Mouse (Mus musculus): Measurements from ENCODE around the gene Lrrc14b. TPM values are rescaled to one million over a fixed set of nuclear protein-coding genes. Genes with fewer than 3 reads are reported as not detected.

Gene Lrrc14b
- polyA plus RNA-seq, 1 experiment from 2014 or later: 14.7 TPM

DNA sequence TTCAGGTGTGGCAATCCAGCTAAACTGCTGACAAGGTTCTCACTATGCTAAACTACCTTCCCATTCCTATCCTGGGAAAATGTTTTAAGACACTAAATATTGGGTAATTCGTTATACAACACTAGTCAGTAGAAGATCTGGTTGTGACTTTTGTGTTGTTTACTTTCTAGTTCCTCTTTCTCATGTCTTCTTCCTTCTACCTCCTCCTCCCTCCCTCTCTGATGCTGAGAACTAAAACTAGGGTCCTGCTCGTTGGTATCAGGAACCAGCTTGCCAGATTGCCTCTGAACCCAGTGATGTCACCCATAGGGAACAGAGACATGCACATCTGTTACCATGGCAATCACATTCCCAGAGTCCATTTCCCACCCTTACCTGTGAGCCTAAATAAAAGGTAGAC lies 1.6 kb downstream of the Lrrc14b start:
- H3K4me3 ChIP-seq (ENCODE audit: low read length): peak overlapping the region; percentile 46
- no peak for ATAC-seq (replicated peaks; ENCODE audit: extremely low read depth, insufficient read depth, low FRiP score)

DNA sequence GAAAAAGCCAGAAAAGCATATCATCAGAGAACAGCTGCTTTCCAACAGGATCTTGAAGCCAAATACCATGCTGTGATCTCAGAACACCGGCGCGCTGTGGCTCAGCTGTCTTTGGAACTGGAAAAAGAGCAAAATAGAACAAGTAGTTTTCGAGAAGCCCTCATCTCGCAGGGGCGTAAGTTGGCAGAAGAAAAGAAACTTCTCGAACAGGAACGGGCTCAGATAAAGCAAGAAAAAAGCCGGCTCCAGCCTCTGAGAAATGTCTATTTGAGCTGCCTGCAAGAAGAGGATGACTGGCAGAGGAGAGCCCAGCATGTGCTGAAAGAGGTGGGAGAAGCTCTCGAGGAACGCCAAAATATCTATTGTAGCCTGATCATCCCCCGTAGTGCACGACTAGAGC lies 7.3 kb downstream of the Lrrc14b start:
- Histone ChIP-seq H3K4me3 (ENCODE audit: low read length) (no peak overlapping the region), H3K36me3 (ENCODE audit: control insufficient read depth, insufficient read depth) (peaks cover 49% of the 10 kb centered on the region)
- 89% methylated on average over 13 of the region's 13 CpGs for WGBS

More for the DNA sequence above, 1.6 kb downstream of the Lrrc14b start:
- no peaks in the 10 kb centered on the region for H3K27me3 ChIP-seq (ENCODE audit: control insufficient read depth, insufficient read depth, low read length)
- WGBS: 61% methylated on average over 2 of the region's 2 CpGs
- H3K9ac ChIP-seq (ENCODE audit: low read length): no peak overlapping the region
- no peaks in the 10 kb centered on the region for H3K9me3 ChIP-seq (replicated peaks; ENCODE audit: control insufficient read depth, low read length)
- H3K4me2 ChIP-seq (ENCODE audit: low read depth, low read length): peak overlapping the region; percentile 62
- H3K4me1 ChIP-seq (ENCODE audit: control insufficient read depth, insufficient read depth, low read length): peaks cover 11% of the 10 kb centered on the region
- no peak overlapping the region for H3K27ac ChIP-seq (ENCODE audit: low read length)
- H3K36me3 ChIP-seq (ENCODE audit: control insufficient read depth, insufficient read depth): peaks cover 28% of the 10 kb centered on the region

DNA sequence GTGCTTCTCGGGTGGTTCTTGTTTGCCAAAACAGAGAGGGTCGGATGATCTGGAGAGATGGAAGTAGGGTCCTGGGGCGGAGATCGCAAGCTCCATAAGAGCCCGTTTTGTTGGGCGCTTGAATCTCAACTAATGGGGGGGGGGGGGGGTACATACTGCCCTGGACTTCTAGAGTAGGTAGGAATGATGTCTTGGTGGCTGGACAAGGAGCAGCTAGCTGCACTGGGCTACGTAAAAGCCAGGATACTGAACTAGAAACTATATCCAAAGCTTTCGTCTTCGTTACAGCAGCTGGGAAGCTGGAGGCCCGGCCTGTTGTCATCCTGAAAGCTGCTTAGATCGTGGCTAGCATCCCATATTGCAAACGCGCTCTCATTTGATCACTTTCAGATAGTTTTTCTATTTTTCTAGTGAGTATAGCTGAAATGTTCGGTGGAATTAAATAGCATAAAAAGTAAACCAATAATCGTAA lies 13.3 kb downstream of the Lrrc14b start:
- Histone ChIP-seq H3K4me3 (ENCODE audit: low read length) (peak overlapping the region; percentile 62), H3K27me3 (ENCODE audit: control insufficient read depth, insufficient read depth, low read length) (no peaks in the 10 kb centered on the region), H3K4me2 (ENCODE audit: low read depth, low read length) (peak overlapping the region; percentile 63), H3K9me3 (replicated peaks; ENCODE audit: control insufficient read depth, low read length) (no peaks in the 10 kb centered on the region), H3K4me1 (ENCODE audit: control insufficient read depth, insufficient read depth, low read length) (peaks cover 18% of the 10 kb centered on the region), H3K36me3 (ENCODE audit: control insufficient read depth, insufficient read depth) (peaks cover 12% of the 10 kb centered on the region; the same call in 1 of the 2 replicates), H3K27ac (ENCODE audit: low read length) (peak overlapping the region; percentile 86), H3K9ac (ENCODE audit: low read length) (peak overlapping the region; percentile 77)
- under 1% methylated on average over 15 of the region's 15 CpGs for WGBS
- ATAC-seq (replicated peaks; ENCODE audit: extremely low read depth, insufficient read depth, low FRiP score): peak; percentile 14

More for the DNA sequence above, 7.3 kb downstream of the Lrrc14b start:
- H3K4me2 ChIP-seq (ENCODE audit: low read depth, low read length): no peak overlapping the region
- no peak for ATAC-seq (replicated peaks; ENCODE audit: extremely low read depth, insufficient read depth, low FRiP score)
- no peak overlapping the region for H3K9ac ChIP-seq (ENCODE audit: low read length)
- H3K27ac ChIP-seq (ENCODE audit: low read length): no peak overlapping the region
- no peaks in the 10 kb centered on the region for H3K4me1 ChIP-seq (ENCODE audit: control insufficient read depth, insufficient read depth, low read length)
- no peaks in the 10 kb centered on the region for H3K9me3 ChIP-seq (replicated peaks; ENCODE audit: control insufficient read depth, low read length)
- no peaks in the 10 kb centered on the region for H3K27me3 ChIP-seq (ENCODE audit: control insufficient read depth, insufficient read depth, low read length)

GRCm38 (mm10) chr13:74349566-74350434 lies 14.0 kb downstream of the Lrrc14b start, which contains the start of the genes Sdha and Ccdc127:
TSS of gene Sdha (minus strand) at chr13:74350280.
TSS of gene Ccdc127 (plus strand) at chr13:74350309.
- Histone ChIP-seq H3K9me3 (replicated peaks; ENCODE audit: control insufficient read depth, low read length) (no peaks in the 10 kb centered on the region), H3K4me3 (ENCODE audit: low read length) (peak within 1 kb of the TSS; percentile 62), H3K27ac (ENCODE audit: low read length) (peak within 1 kb of the TSS; percentile 86), H3K9ac (ENCODE audit: low read length) (peak within 1 kb of the TSS; percentile 77), H3K4me1 (ENCODE audit: control insufficient read depth, insufficient read depth, low read length) (peaks cover 18% of the 10 kb centered on the region), H3K27me3 (ENCODE audit: control insufficient read depth, insufficient read depth, low read length) (no peaks in the 10 kb centered on the region), H3K36me3 (ENCODE audit: control insufficient read depth, insufficient read depth) (peaks cover 13% of the 10 kb centered on the region; the same call in 1 of the 2 replicates), H3K4me2 (ENCODE audit: low read depth, low read length) (peak within 1 kb of the TSS; percentile 79)
- ATAC-seq (replicated peaks; ENCODE audit: extremely low read depth, insufficient read depth, low FRiP score): peak; percentile 97
- WGBS: under 1% methylated on average over 57 of the region's 57 CpGs

GRCm38 (mm10) chr13:74341036-74341435 lies 22.8 kb downstream of the Lrrc14b start:
- no peaks in the 10 kb centered on the region; the same call in 1 of the 2 replicates for H3K4me1 ChIP-seq (ENCODE audit: control insufficient read depth, insufficient read depth, low read length)
- H3K9me3 ChIP-seq (replicated peaks; ENCODE audit: control insufficient read depth, low read length): no peaks in the 10 kb centered on the region
- no peaks in the 10 kb centered on the region for H3K27me3 ChIP-seq (ENCODE audit: control insufficient read depth, insufficient read depth, low read length)
- no peak overlapping the region for H3K27ac ChIP-seq (ENCODE audit: low read length)
- H3K9ac ChIP-seq (ENCODE audit: low read length): no peak overlapping the region
- 41% methylated on average over 3 of the region's 3 CpGs for WGBS
- no peak overlapping the region for H3K4me2 ChIP-seq (ENCODE audit: low read depth, low read length)
- ATAC-seq (replicated peaks; ENCODE audit: extremely low read depth, insufficient read depth, low FRiP score): no peak
- H3K4me3 ChIP-seq (ENCODE audit: low read length): no peak overlapping the region
- H3K36me3 ChIP-seq (ENCODE audit: control insufficient read depth, insufficient read depth): peaks cover 58% of the 10 kb centered on the region

DNA sequence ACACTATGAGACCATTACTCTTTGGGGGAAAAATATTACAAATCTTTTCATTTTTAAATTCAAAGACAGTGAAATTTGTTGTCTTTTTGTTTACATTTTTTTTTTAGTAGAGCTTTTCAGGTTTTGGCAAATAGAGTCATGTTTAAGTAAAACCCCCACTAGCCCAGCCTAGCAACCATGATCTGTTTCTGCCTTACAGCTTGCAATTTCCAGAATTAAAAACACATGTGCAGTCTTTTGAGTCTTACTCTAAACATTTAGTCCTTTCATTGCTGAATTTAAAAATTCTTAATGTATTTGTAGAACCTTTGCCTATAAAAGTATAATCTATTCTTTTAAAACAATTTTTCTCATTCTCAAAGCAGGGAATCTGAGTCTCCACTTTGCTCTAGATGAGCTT lies 34.5 kb downstream of the Lrrc14b start:
- H3K4me1 ChIP-seq (ENCODE audit: control insufficient read depth, insufficient read depth, low read length): no peaks in the 10 kb centered on the region
- no peaks in the 10 kb centered on the region for H3K27me3 ChIP-seq (ENCODE audit: control insufficient read depth, insufficient read depth, low read length)
- H3K9me3 ChIP-seq (replicated peaks; ENCODE audit: control insufficient read depth, low read length): no peaks in the 10 kb centered on the region
- no peak overlapping the region for H3K4me2 ChIP-seq (ENCODE audit: low read depth, low read length)
- no peak for ATAC-seq (replicated peaks; ENCODE audit: extremely low read depth, insufficient read depth, low FRiP score)
- H3K36me3 ChIP-seq (ENCODE audit: control insufficient read depth, insufficient read depth): peaks cover 60% of the 10 kb centered on the region
- H3K27ac ChIP-seq (ENCODE audit: low read length): no peak overlapping the region
- H3K9ac ChIP-seq (ENCODE audit: low read length): no peak overlapping the region
- H3K4me3 ChIP-seq (ENCODE audit: low read length): no peak overlapping the region

- peaks cover 10% of the 10 kb centered on the region for H3K4me1 ChIP-seq (ENCODE audit: control insufficient read depth, insufficient read depth, low read length)
- no peaks in the 10 kb centered on the region for H3K9me3 ChIP-seq (replicated peaks; ENCODE audit: control insufficient read depth, low read length)
- WGBS: under 1% methylated on average over 35 of the region's 36 CpGs
- H3K27ac ChIP-seq (ENCODE audit: low read length): peak within 1 kb of the TSS; percentile 77
- peak within 1 kb of the TSS; percentile 90 for H3K9ac ChIP-seq (ENCODE audit: low read length)
- peaks cover 20% of the 10 kb centered on the region for H3K36me3 ChIP-seq (ENCODE audit: control insufficient read depth, insufficient read depth)
- H3K4me3 ChIP-seq (ENCODE audit: low read length): peak within 1 kb of the TSS; percentile 63
- no peaks in the 10 kb centered on the region for H3K27me3 ChIP-seq (ENCODE audit: control insufficient read depth, insufficient read depth, low read length)
- peak; percentile 100 for ATAC-seq (replicated peaks; ENCODE audit: extremely low read depth, insufficient read depth, low FRiP score)
- H3K4me2 ChIP-seq (ENCODE audit: low read depth, low read length): peak within 1 kb of the TSS; percentile 89
Observed at GRCm38 (mm10) chr13:74317170-74317849, 46.5 kb downstream of the Lrrc14b start, which contains the start of gene Pdcd6. TSS of gene Pdcd6 (minus strand) at chr13:74317580.

GRCm38 (mm10) chr13:74316789-74317169 lies 47.0 kb downstream of the Lrrc14b start:
- peak overlapping the region; percentile 90 for H3K9ac ChIP-seq (ENCODE audit: low read length)
- H3K4me1 ChIP-seq (ENCODE audit: control insufficient read depth, insufficient read depth, low read length): peaks cover 10% of the 10 kb centered on the region
- H3K27me3 ChIP-seq (ENCODE audit: control insufficient read depth, insufficient read depth, low read length): no peaks in the 10 kb centered on the region
- 2% methylated on average over 15 of the region's 15 CpGs for WGBS
- no peak; the same call in 1 of the 2 replicates for ATAC-seq (replicated peaks; ENCODE audit: extremely low read depth, insufficient read depth, low FRiP score)
- peak overlapping the region; percentile 89 for H3K4me2 ChIP-seq (ENCODE audit: low read depth, low read length)
- H3K4me3 ChIP-seq (ENCODE audit: low read length): peak overlapping the region; percentile 63
- peak overlapping the region; percentile 77 for H3K27ac ChIP-seq (ENCODE audit: low read length)
- H3K36me3 ChIP-seq (ENCODE audit: control insufficient read depth, insufficient read depth): peaks cover 14% of the 10 kb centered on the region
- no peaks in the 10 kb centered on the region for H3K9me3 ChIP-seq (replicated peaks; ENCODE audit: control insufficient read depth, low read length)
